12 mouse cellular contexts compared by ENCODE assay signal in genomic region chr10:44160150-44160549, GRCm38 (mm10). TPM values are rescaled to one million over a fixed set of nuclear protein-coding genes. Genes with fewer than 3 reads are reported as not detected.
DNase-seq lines count a peak whose midpoint lies in the region; ATAC-seq and TF ChIP-seq lines count a peak whose summit lies in the region.
"Had no signal": no experiment of that assay in that cellular context is flagged by ENCODE, and none has a peak within 500 bp of the region (broad histone marks: within the 10 kb centered on the region; RNA-seq: fewer than 3 reads in every experiment).

No protein-coding gene starts in this region.

- H3K27me3 ChIP-seq in liver, postnatal 0 days (ENCODE audit: insufficient read depth, low read length) = no peaks in the 10 kb centered on the region
- no peaks in the 10 kb centered on the region for H3K27me3 ChIP-seq in liver, embryonic 11.5 days (replicated peaks; ENCODE audit: control insufficient read depth, insufficient read depth, low read length)
- no peaks in the 10 kb centered on the region for H3K27me3 ChIP-seq in neural tube, embryonic 15.5 days (replicated peaks)
- H3K27me3 ChIP-seq: neural tube, embryonic 12.5 days had no signal

- peaks cover 10% of the 10 kb centered on the region; the same call in 1 of the 2 replicates for H3K4me1 ChIP-seq in liver, postnatal 0 days (ENCODE audit: insufficient read depth)
- H3K4me1 ChIP-seq in liver, embryonic 11.5 days (replicated peaks; ENCODE audit: control insufficient read depth, insufficient read depth, low read length) = peaks cover 3% of the 10 kb centered on the region; the same call in 1 of the 2 replicates
- no peaks in the 10 kb centered on the region for H3K4me1 ChIP-seq in neural tube, embryonic 15.5 days
- H3K4me1 ChIP-seq: neural tube, embryonic 12.5 days had no signal

- H3K9ac ChIP-seq in liver, postnatal 0 days (replicated peaks) = no peak overlapping the region
- no peak overlapping the region for H3K9ac ChIP-seq in liver, embryonic 11.5 days (ENCODE audit: low read depth, low read length)
- no peak overlapping the region for H3K9ac ChIP-seq in neural tube, embryonic 15.5 days (replicated peaks)
- H3K9ac ChIP-seq: neural tube, embryonic 12.5 days had no signal

- H3K4me3 ChIP-seq in liver, postnatal 0 days (ENCODE audit: low read depth, low read length) = no peak overlapping the region
- no peak overlapping the region for H3K4me3 ChIP-seq in liver, embryonic 11.5 days (ENCODE audit: low read depth, low read length)
- no peak overlapping the region for H3K4me3 ChIP-seq in neural tube, embryonic 15.5 days (replicated peaks)
- H3K4me3 ChIP-seq: erythroblast, embryonic 14.5 days; neural tube, embryonic 12.5 days had no signal

- TF ChIP-seq CTCF in liver, postnatal 0 days (IDR thresholded peaks at IDR 0.05; ENCODE audit: low read depth) = peak; percentile 45

- no peak for TF ChIP-seq EP300 in liver, postnatal 0 days (IDR thresholded peaks at IDR 0.05; ENCODE audit: low read depth)

- no peak overlapping the region for H3K27ac ChIP-seq in liver, postnatal 0 days (ENCODE audit: low read depth)
- no peak overlapping the region for H3K27ac ChIP-seq in liver, embryonic 11.5 days (ENCODE audit: low read depth, low read length)
- no peak overlapping the region for H3K27ac ChIP-seq in neural tube, embryonic 15.5 days (replicated peaks)
- H3K27ac ChIP-seq: neural tube, embryonic 12.5 days had no signal

- no peak overlapping the region for H3K4me2 ChIP-seq in liver, postnatal 0 days (ENCODE audit: low read depth, low read length)
- H3K4me2 ChIP-seq in liver, embryonic 11.5 days = no peak overlapping the region
- no peak overlapping the region for H3K4me2 ChIP-seq in neural tube, embryonic 15.5 days
- H3K4me2 ChIP-seq: neural tube, embryonic 12.5 days had no signal

- WGBS in liver, postnatal 0 days (ENCODE audit: insufficient replicate concordance) = 50% methylated on average over 4 of the region's 4 CpGs
- 50% methylated on average over 4 of the region's 4 CpGs for WGBS in liver, embryonic 11.5 days
- 49% methylated on average over 4 of the region's 4 CpGs for WGBS in neural tube, embryonic 15.5 days

- H3K9me3 ChIP-seq in liver, postnatal 0 days (ENCODE audit: low read length) = no peaks in the 10 kb centered on the region
- no peaks in the 10 kb centered on the region for H3K9me3 ChIP-seq in liver, embryonic 11.5 days (ENCODE audit: control insufficient read depth, low read length)
- no peaks in the 10 kb centered on the region for H3K9me3 ChIP-seq in neural tube, embryonic 15.5 days (replicated peaks)
- H3K9me3 ChIP-seq: neural tube, embryonic 12.5 days had no signal

- ATAC-seq in liver, postnatal 0 days = no peak
- no peak for ATAC-seq in liver, embryonic 11.5 days (replicated peaks; ENCODE audit: low FRiP score)
- ATAC-seq in neural tube, embryonic 15.5 days (ENCODE audit: low FRiP score) = no peak

- peak; percentile 11 to 53 for DNase-seq in frontal cortex, adult 2 months (ENCODE audit: extremely low spot score in 1 of 2, low spot score in 1 of 2)
- no peak for DNase-seq in frontal cortex, postnatal 10 days (ENCODE audit: low spot score in 2 of 2)
- DNase-seq in liver, postnatal 0 days = no peak
- DNase-seq in liver, embryonic 11.5 days (ENCODE audit: low spot score) = no peak
- DNase-seq in adipocyte (ENCODE audit: low spot score) = peak; percentile 41
- peak; percentile 34 for DNase-seq in right cerebral cortex, postnatal 25 days
- no peak for DNase-seq in adrenal gland, adult 8-10 months
- DNase-seq: heart, postnatal 36 days; lung, postnatal 36 days had no signal

- no peaks in the 10 kb centered on the region for H3K36me3 ChIP-seq in liver, postnatal 0 days (replicated peaks; ENCODE audit: insufficient read depth, low read length)
- H3K36me3 ChIP-seq in liver, embryonic 11.5 days (ENCODE audit: control insufficient read depth, insufficient read depth, low read length) = no peaks in the 10 kb centered on the region
- H3K36me3 ChIP-seq in neural tube, embryonic 15.5 days = no peaks in the 10 kb centered on the region
- H3K36me3 ChIP-seq: neural tube, embryonic 12.5 days had no signal

RNA-seq across cellular contexts. Expression of gene Crybg1, which starts 11.5 kb away (rescaled TPM):
- 2.0 and 2.5 TPM in 2 replicates for polyA plus RNA-seq in frontal cortex, adult 2 months (2012; rRNA removed)
- polyA plus RNA-seq in liver, postnatal 0 days (2015; fragmentation: Nextera tagmentation; extraction: Ambion mirVana) = 1.3 and 1.5 TPM in 2 replicates
- 0.33 and 0.56 TPM in 2 replicates for polyA plus RNA-seq in liver, embryonic 11.5 days (2014; fragmentation: Nextera tagmentation; extraction: Ambion mirVana)
- 1 to 10 TPM; 1.0 to 2.0 (median 1.4) TPM for total RNA-seq in adrenal gland, adult 8-10 months (2022)
- 0.12 and 0.33 TPM in 2 replicates for polyA plus RNA-seq in neural tube, embryonic 15.5 days (2015; fragmentation: Nextera tagmentation; extraction: Ambion mirVana)

Comparison
In these comparisons a context has a peak if more than half of its experiments do, and no peak if none do; other contexts are left out.
1. DNase-seq: peak in frontal cortex, adult 2 months (2 of 2), adipocyte (single experiment) and right cerebral cortex, postnatal 25 days (single experiment); none in frontal cortex, postnatal 10 days (0 of 2), liver, postnatal 0 days (single experiment), liver, embryonic 11.5 days (single experiment) and adrenal gland, adult 8-10 months (single experiment).